Mouse (Mus musculus) frontal cortex, adult 2 months (tissue): ENCODE data around the gene Cdip1. TPM values are rescaled to one million over a fixed set of nuclear protein-coding genes. Genes with fewer than 3 reads are reported as not detected.

ENCODE experiments used
- DNase-seq, 2 experiments: peaks; one replicate each; pipeline ENCODE4 v3.0.0; 2022; ENCODE audit warnings: low spot score in 1 of 2; ENCODE audit errors: extremely low spot score in 1 of 2
- polyA plus RNA-seq: library from polyadenylated mRNA; depleted of rRNA; stranded (reverse); fragments of >200 nt; gene quantifications from 2 replicates; pipeline ENCODE4 v1.2.3, GENCODE M21; 2012; rRNA removed

The Cdip1 gene
- polyA plus RNA-seq, 1 experiment = 187 TPM

- DNase-seq = no peak
Observed at GRCm38 (mm10) chr16:4722128-4722914, 67.8 kb downstream of the Cdip1 start.

- peak; percentile 28 to 50 for DNase-seq
Observed at GRCm38 (mm10) chr16:4718753-4719518, 71.2 kb downstream of the Cdip1 start, which contains the start of gene Nmral1. Gene Nmral1, minus strand, starts transcription at chr16:4719356.

GRCm38 (mm10) chr16:4717866-4718265, 72.2 kb downstream of the Cdip1 start:
- DNase-seq = no peak

GRCm38 (mm10) chr16:4713861-4714710, 76.0 kb downstream of the Cdip1 start:
- no peak for DNase-seq

- DNase-seq = no peak
Observed at GRCm38 (mm10) chr16:4711173-4711572, 78.9 kb downstream of the Cdip1 start.

GRCm38 (mm10) chr16:4705541-4705940, 84.6 kb downstream of the Cdip1 start:
- no peak for DNase-seq

GRCm38 (mm10) chr16:4702646-4703045, 87.4 kb downstream of the Cdip1 start:
- DNase-seq = no peak

GRCm38 (mm10) chr16:4701211-4701610, 88.9 kb downstream of the Cdip1 start:
- DNase-seq = no peak

Other genes starting within 250 kb of the Cdip1 start
- 7.7 and 8.1 TPM in 2 replicates for gene Srl, start 248.5 kb downstream of the Cdip1 start, polyA plus RNA-seq
- 6.9 and 7.2 TPM in 2 replicates for gene Tfap4, start 230.4 kb downstream of the Cdip1 start, polyA plus RNA-seq
- 17.9 and 19.1 TPM in 2 replicates for gene Glis2, start 195.6 kb downstream of the Cdip1 start, polyA plus RNA-seq
- 95.5 and 119 TPM in 2 replicates for gene Pam16, start 165.3 kb downstream of the Cdip1 start, polyA plus RNA-seq
- gene Vasn, start 150.4 kb downstream of the Cdip1 start, polyA plus RNA-seq = 5.9 and 6.9 TPM in 2 replicates
- 51.2 and 51.9 TPM in 2 replicates for gene Dnaja3, start 150.3 kb downstream of the Cdip1 start, polyA plus RNA-seq
- gene Coro7, start 110.5 kb downstream of the Cdip1 start, polyA plus RNA-seq = 100 and 112 TPM in 2 replicates
- gene Nmral1, start 70.9 kb downstream of the Cdip1 start, polyA plus RNA-seq = 18.5 and 22.1 TPM in 2 replicates
- gene Hmox2, start 63.9 kb downstream of the Cdip1 start, polyA plus RNA-seq = 95.8 and 101 TPM in 2 replicates
- 0.08 TPM in 1 of 2 replicates, not detected in the other for gene 4930562C15Rik, start 45.1 kb upstream of the Cdip1 start, polyA plus RNA-seq
- 51.3 and 66.1 TPM in 2 replicates for gene Ubald1, start 90.0 kb upstream of the Cdip1 start, polyA plus RNA-seq
- gene Mgrn1, start 96.0 kb upstream of the Cdip1 start, polyA plus RNA-seq = 216 and 221 TPM in 2 replicates
- gene Nudt16l1, start 148.5 kb upstream of the Cdip1 start, polyA plus RNA-seq = 84.5 and 94.6 TPM in 2 replicates
- 102 and 107 TPM in 2 replicates for gene Anks3, start 173.9 kb upstream of the Cdip1 start, polyA plus RNA-seq
- gene Sept12, start 207.6 kb upstream of the Cdip1 start, polyA plus RNA-seq = not detected in 2 replicates
- gene Smim22, start 217.0 kb upstream of the Cdip1 start, polyA plus RNA-seq = 0.92 and 0.94 TPM in 2 replicates
- gene Rogdi, start 223.3 kb upstream of the Cdip1 start, polyA plus RNA-seq = 320 and 348 TPM in 2 replicates